ENCODE assay signal across 21 mouse cellular contexts in the genomic region with DNA sequence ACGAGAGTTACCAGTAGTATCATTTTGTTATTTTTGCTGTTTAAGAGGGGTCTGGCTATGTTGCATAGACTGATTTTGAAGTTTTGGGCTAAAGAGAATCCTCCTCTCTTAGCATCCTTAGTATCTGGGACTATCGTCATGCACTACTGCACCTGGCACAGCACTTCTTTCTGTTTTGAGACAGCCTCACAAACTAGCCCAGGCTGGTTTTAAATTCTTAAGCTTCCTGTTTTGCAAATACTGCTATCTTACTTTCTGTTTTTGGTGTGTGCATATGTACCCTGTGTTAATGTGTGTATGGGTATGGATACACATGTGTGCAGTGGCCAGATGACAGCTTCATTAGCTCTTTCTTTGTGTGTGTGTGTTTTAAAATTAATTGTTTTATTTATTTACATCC. TPM values are rescaled to one million over a fixed set of nuclear protein-coding genes. Genes with fewer than 3 reads are reported as not detected.
DNase-seq lines count a peak whose midpoint lies in the region; ATAC-seq and TF ChIP-seq lines count a peak whose summit lies in the region.
"Had no signal": no experiment of that assay in that cellular context is flagged by ENCODE, and none has a peak within 500 bp of the region (broad histone marks: within the 10 kb centered on the region; RNA-seq: fewer than 3 reads in every experiment).

No protein-coding gene starts in this region.

- H3K4me2 ChIP-seq in midbrain, embryonic 11.5 days: no peak overlapping the region
- H3K4me2 ChIP-seq in midbrain, postnatal 0 days (ENCODE audit: low read depth, low read length, poor library complexity, severe bottlenecking): no peak overlapping the region
- H3K4me2 ChIP-seq in CH12.LX (ENCODE audit: insufficient read depth, low read depth, poor library complexity, severe bottlenecking): peak overlapping the region; percentile 22; the same call in 1 of the 2 replicates
- H3K4me2 ChIP-seq: embryonic facial prominence, embryonic 12.5 days; forebrain, embryonic 15.5 days; hindbrain, embryonic 12.5 days had no signal

- no peaks in the 10 kb centered on the region for H3K9me3 ChIP-seq in midbrain, embryonic 11.5 days (ENCODE audit: control insufficient read depth, low read length)
- no peaks in the 10 kb centered on the region for H3K9me3 ChIP-seq in midbrain, postnatal 0 days (ENCODE audit: low read length)
- no peaks in the 10 kb centered on the region for H3K9me3 ChIP-seq in CH12.LX (replicated peaks; ENCODE audit: low read length)
- no peaks in the 10 kb centered on the region for H3K9me3 ChIP-seq in embryonic facial prominence, embryonic 10.5 days
- H3K9me3 ChIP-seq: embryonic facial prominence, embryonic 12.5 days; forebrain, embryonic 15.5 days; heart, embryonic 10.5 days; hindbrain, embryonic 12.5 days had no signal

- 0 out of 2 replicates have a peak, but pooled peaks cover 3% of the 10 kb centered on the region for H3K36me3 ChIP-seq in midbrain, embryonic 11.5 days (ENCODE audit: control insufficient read depth, insufficient read depth, low read length)
- H3K36me3 ChIP-seq in midbrain, postnatal 0 days (ENCODE audit: insufficient read depth, low read length): 0 out of 2 replicates have a peak, but pooled peaks cover 6% of the 10 kb centered on the region
- H3K36me3 ChIP-seq in CH12.LX (replicated peaks in 1 of 2; ENCODE audit: control insufficient read depth in 1 of 2, insufficient read depth in 1 of 2, low read length in 1 of 2): peaks cover 7 to 29% of the 10 kb centered on the region in 2 experiments
- peaks cover 43% of the 10 kb centered on the region for H3K36me3 ChIP-seq in embryonic facial prominence, embryonic 10.5 days (replicated peaks)

- H3K4me1 ChIP-seq in midbrain, embryonic 11.5 days (ENCODE audit: control insufficient read depth, insufficient read depth, low read length): no peaks in the 10 kb centered on the region
- no peaks in the 10 kb centered on the region for H3K4me1 ChIP-seq in midbrain, postnatal 0 days (ENCODE audit: insufficient read depth, low read length)
- peaks cover 0 to 19% of the 10 kb centered on the region in 2 experiments; a peak in 2 of 4 replicates for H3K4me1 ChIP-seq in CH12.LX (ENCODE audit: control insufficient read depth in 1 of 2, insufficient read depth in 2 of 2)
- H3K4me1 ChIP-seq in embryonic facial prominence, embryonic 10.5 days: no peaks in the 10 kb centered on the region
- H3K4me1 ChIP-seq: embryonic facial prominence, embryonic 12.5 days; forebrain, embryonic 15.5 days; heart, embryonic 10.5 days; hindbrain, embryonic 12.5 days had no signal

- dilution Hi-C loops in CH12.LX (cut with MboI; ENCODE audit: extremely low pct_ligation_motif_present, extremely low pct_unique_long_range_greater_than_20kb, low sequenced_read_pairs): no loop called here

- H3K4me3 ChIP-seq in midbrain, embryonic 11.5 days (ENCODE audit: low read depth, low read length): no peak overlapping the region
- H3K4me3 ChIP-seq in midbrain, postnatal 0 days (ENCODE audit: low read depth, low read length): no peak overlapping the region
- H3K4me3 ChIP-seq in CH12.LX (replicated peaks in 1 of 3; ENCODE audit: low read depth in 2 of 3, low read length in 2 of 3, poor library complexity in 1 of 3): no peak overlapping the region
- H3K4me3 ChIP-seq in embryonic facial prominence, embryonic 10.5 days: no peak overlapping the region
- H3K4me3 ChIP-seq: embryonic facial prominence, embryonic 12.5 days; forebrain, embryonic 15.5 days; heart, embryonic 10.5 days; hindbrain, embryonic 12.5 days had no signal

- H3K9ac ChIP-seq in midbrain, embryonic 11.5 days (ENCODE audit: low read length): no peak overlapping the region
- no peak overlapping the region for H3K9ac ChIP-seq in midbrain, postnatal 0 days (replicated peaks; ENCODE audit: low read length, poor library complexity, severe bottlenecking)
- no peak overlapping the region for H3K9ac ChIP-seq in CH12.LX (ENCODE audit: insufficient read depth, low read depth)
- H3K9ac ChIP-seq: embryonic facial prominence, embryonic 12.5 days; forebrain, embryonic 15.5 days; hindbrain, embryonic 12.5 days had no signal

- TF ChIP-seq POLR2A in CH12.LX (IDR thresholded peaks at IDR 0.05; ENCODE audit: low read depth, low read length): no peak

- TF ChIP-seq RAD21 in CH12.LX (IDR thresholded peaks at IDR 0.05; ENCODE audit: low read depth, low read length): no peak

- no peaks in the 10 kb centered on the region for H3K27me3 ChIP-seq in midbrain, embryonic 11.5 days (ENCODE audit: control insufficient read depth, insufficient read depth, low read length)
- no peaks in the 10 kb centered on the region for H3K27me3 ChIP-seq in midbrain, postnatal 0 days (ENCODE audit: insufficient read depth, low read length)
- H3K27me3 ChIP-seq in CH12.LX (replicated peaks): no peaks in the 10 kb centered on the region
- H3K27me3 ChIP-seq in embryonic facial prominence, embryonic 10.5 days (replicated peaks; ENCODE audit: low read depth, poor library complexity, severe bottlenecking): no peaks in the 10 kb centered on the region
- H3K27me3 ChIP-seq: embryonic facial prominence, embryonic 12.5 days; forebrain, embryonic 15.5 days; hindbrain, embryonic 12.5 days; Patski had no signal

- in situ Hi-C loops in CH12.LX (cut with MboI; ENCODE audit: low pct_ligation_motif_present, low pct_unique_long_range_greater_than_20kb, low sequenced_read_pairs): no loop called here

- TF ChIP-seq CTCF in midbrain, postnatal 0 days (IDR thresholded peaks at IDR 0.05): no peak
- TF ChIP-seq CTCF in CH12.LX (conservative IDR thresholded peaks at IDR 0.05 in 1 of 2, IDR thresholded peaks at IDR 0.05 in 1 of 2; ENCODE audit: low read depth in 2 of 2, low read length in 2 of 2): no peak

- no peak for TF ChIP-seq EP300 in CH12.LX (IDR thresholded peaks at IDR 0.05; ENCODE audit: low read length)

- peak; percentile 23 for DNase-seq in midbrain, embryonic 11.5 days (ENCODE audit: low spot score, missing footprints)
- no peak for DNase-seq in midbrain, postnatal 0 days (ENCODE audit: low spot score)
- peak; percentile 42 for DNase-seq in CH12.LX (ENCODE audit: extremely low read depth)
- no peak for DNase-seq in left cerebral cortex, adult 9 months (ENCODE audit: low spot score in 2 of 2)
- DNase-seq in right cerebral cortex, postnatal 4 days: no peak
- no peak for DNase-seq in embryonic facial prominence, embryonic 10.5 days (ENCODE audit: low spot score)
- DNase-seq: adrenal gland, postnatal 10 days; cerebellum, adult 11 months; cerebellum, adult 8-10 months; cerebellum, postnatal 14 days; embryo, embryonic 11 days; gastrocnemius, postnatal 36 days; heart, adult 11 months; heart, postnatal 10 days; heart, postnatal 4 days had no signal

- 89% methylated on average over 2 of the region's 2 CpGs for WGBS in midbrain, embryonic 11.5 days
- WGBS in midbrain, postnatal 0 days: 92% methylated on average over 2 of the region's 2 CpGs
- 94% methylated on average over 2 of the region's 2 CpGs for WGBS in embryonic facial prominence, embryonic 10.5 days

- no peak for ATAC-seq in midbrain, embryonic 11.5 days (ENCODE audit: low FRiP score)
- ATAC-seq in midbrain, postnatal 0 days (ENCODE audit: low FRiP score): no peak
- ATAC-seq in inflammation-experienced regulatory T-cells, adult 6 months: peak; percentile 78
- ATAC-seq: forebrain, embryonic 15.5 days; Patski had no signal

- 0 out of 2 replicates have a peak, but pooled peaks cover 2% of the 10 kb centered on the region for H3K79me2 ChIP-seq in CH12.LX (replicated peaks; ENCODE audit: control insufficient read depth, extremely low read depth, insufficient read depth, poor library complexity, severe bottlenecking)

- no peak overlapping the region for H3K27ac ChIP-seq in midbrain, embryonic 11.5 days (ENCODE audit: low read depth, low read length)
- H3K27ac ChIP-seq in midbrain, postnatal 0 days (ENCODE audit: low read depth, low read length): no peak overlapping the region
- no peak overlapping the region for H3K27ac ChIP-seq in CH12.LX (ENCODE audit: insufficient read depth, low read depth)
- H3K27ac ChIP-seq in embryonic facial prominence, embryonic 10.5 days (replicated peaks): no peak overlapping the region
- H3K27ac ChIP-seq: embryonic facial prominence, embryonic 12.5 days; forebrain, embryonic 15.5 days; heart, embryonic 10.5 days; hindbrain, embryonic 12.5 days had no signal

TF ChIP-seq in CH12.LX, 34 proteins besides CTCF, POLR2A, EP300 and RAD21:
- peak; percentile 80; the same call in 1 of the 2 replicates for TF ChIP-seq CHD1 (IDR thresholded peaks at IDR 0.05; ENCODE audit: low read depth, low read length)
- TF ChIP-seq IRF4 (IDR thresholded peaks at IDR 0.05; ENCODE audit: low read depth, low read length): peak; percentile 23; the same call in 1 of the 2 replicates
- TF ChIP-seq ZKSCAN1 (IDR thresholded peaks at IDR 0.05; ENCODE audit: borderline replicate concordance, low read depth, low read length): no peak

RNA-seq across cellular contexts. Expression of a gene that starts 42.2 kb away (rescaled TPM):
- polyA plus RNA-seq in midbrain, embryonic 11.5 days (2014; fragmentation: Nextera tagmentation; extraction: Ambion mirVana): 37.4 and 42.8 TPM in 2 replicates
- total RNA-seq in midbrain, postnatal 0 days (2014; rRNA removed): 26.7 and 40.0 TPM in 2 replicates
- polyA plus RNA-seq in midbrain, postnatal 0 days (2015; fragmentation: Nextera tagmentation; extraction: Ambion mirVana): 32.0 and 34.7 TPM in 2 replicates
- 9.9 and 12.3 TPM in 2 replicates for total RNA-seq in CH12.LX (2012; rRNA removed)
- total RNA-seq in CH12.LX (2014; rRNA removed): 15.5 and 16.5 TPM in 2 replicates
- polyA plus RNA-seq in CH12.LX (2012; ENCODE audit: insufficient read length, low read depth): 23.7 and 26.4 TPM in 2 replicates
- 10 to 100 TPM; 47.4 to 75.2 (median 62.0) TPM for polyA plus RNA-seq in inflammation-experienced regulatory T-cells, adult 6 months (2017; shearing (Covaris generic))
- 30.9 and 35.3 TPM in 2 replicates for polyA plus RNA-seq in embryonic facial prominence, embryonic 10.5 days (2016; fragmentation: Nextera tagmentation; extraction: Ambion mirVana)

RNA-seq across cellular contexts. Expression of a gene that starts 52.8 kb away (rescaled TPM):
- polyA plus RNA-seq in midbrain, embryonic 11.5 days (2014; fragmentation: Nextera tagmentation; extraction: Ambion mirVana): 31.3 and 33.3 TPM in 2 replicates
- 10.1 and 12.6 TPM in 2 replicates for total RNA-seq in midbrain, postnatal 0 days (2014; rRNA removed)
- polyA plus RNA-seq in midbrain, postnatal 0 days (2015; fragmentation: Nextera tagmentation; extraction: Ambion mirVana): 13.4 and 15.0 TPM in 2 replicates
- 23.4 and 32.5 TPM in 2 replicates for total RNA-seq in CH12.LX (2012; rRNA removed)
- total RNA-seq in CH12.LX (2014; rRNA removed): 63.0 and 63.5 TPM in 2 replicates
- 26.6 and 30.1 TPM in 2 replicates for polyA plus RNA-seq in CH12.LX (2012; ENCODE audit: insufficient read length, low read depth)
- polyA plus RNA-seq in inflammation-experienced regulatory T-cells, adult 6 months (2017; shearing (Covaris generic)): 10 to 100 TPM; 24.6 to 33.4 (median 32.3) TPM
- polyA plus RNA-seq in embryonic facial prominence, embryonic 10.5 days (2016; fragmentation: Nextera tagmentation; extraction: Ambion mirVana): 33.6 TPM in 2 replicates

Comparison
In these comparisons a context has a peak if more than half of its experiments do, and no peak if none do; other contexts are left out.
1. DNase-seq: peak in midbrain, embryonic 11.5 days (single experiment) and CH12.LX (single experiment); none in midbrain, postnatal 0 days (single experiment), left cerebral cortex, adult 9 months (0 of 2), right cerebral cortex, postnatal 4 days (single experiment) and embryonic facial prominence, embryonic 10.5 days (single experiment).